Mouse (Mus musculus) erythroid progenitor cell, adult 5-6 weeks (primary cell): ENCODE measurements at regions not wholly inside any gene's neighbourhood (a gene's known extent, or its start where the extent isn't known, plus 50 kb on each side); places are given as distances from the start of the nearest gene placed in this dataset.

Source experiments
- ATAC-seq: replicated peaks from 2 replicates; pipeline ENCODE4 v1.8.0; 2016; ENCODE audit warnings: moderate number of reproducible peaks, mild to moderate bottlenecking, moderate TSS enrichment, inconsistent platforms; ENCODE audit not compliant: poor library complexity, low FRiP score, severe bottlenecking

DNA sequence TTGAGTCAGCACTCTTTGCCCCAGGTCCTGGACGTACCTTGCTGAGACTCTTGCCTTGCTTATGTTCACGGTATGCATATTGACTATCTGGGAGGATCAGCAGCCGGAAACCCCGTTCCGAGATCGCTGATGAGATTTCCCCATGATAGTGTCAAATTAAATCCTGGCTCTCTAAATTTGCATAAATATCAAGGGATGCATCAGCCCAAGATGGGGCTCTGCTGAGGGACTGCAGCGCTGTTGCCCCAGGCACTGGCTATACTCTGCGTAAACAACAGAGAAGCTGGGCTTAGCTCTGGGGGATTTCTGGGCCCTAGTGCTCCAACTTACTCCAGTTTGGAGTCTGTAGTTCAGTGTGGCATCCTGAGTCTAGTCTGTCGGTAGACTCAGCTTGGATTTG lies 641.1 kb upstream of the Sox9 start:
- ATAC-seq: no peak

DNA sequence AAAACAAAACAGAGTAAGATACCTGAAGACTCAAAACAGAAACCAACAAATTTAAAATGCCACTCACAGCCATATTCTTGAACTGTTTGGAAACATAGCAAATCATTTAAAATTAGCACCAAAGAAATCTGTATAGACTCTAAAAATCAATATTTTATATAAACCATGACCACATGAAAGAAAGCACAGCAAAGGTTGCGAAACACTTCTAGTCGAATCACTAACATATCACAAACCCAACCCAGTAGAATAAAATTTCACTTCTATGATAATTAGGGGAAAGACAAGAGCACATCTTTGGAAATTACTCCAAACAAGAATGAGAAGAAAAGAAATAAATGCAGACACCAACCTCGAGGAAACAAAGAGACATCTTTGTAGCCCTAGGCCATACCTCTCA lies 630.0 kb upstream of the Sox9 start:
- ATAC-seq: no peak

DNA sequence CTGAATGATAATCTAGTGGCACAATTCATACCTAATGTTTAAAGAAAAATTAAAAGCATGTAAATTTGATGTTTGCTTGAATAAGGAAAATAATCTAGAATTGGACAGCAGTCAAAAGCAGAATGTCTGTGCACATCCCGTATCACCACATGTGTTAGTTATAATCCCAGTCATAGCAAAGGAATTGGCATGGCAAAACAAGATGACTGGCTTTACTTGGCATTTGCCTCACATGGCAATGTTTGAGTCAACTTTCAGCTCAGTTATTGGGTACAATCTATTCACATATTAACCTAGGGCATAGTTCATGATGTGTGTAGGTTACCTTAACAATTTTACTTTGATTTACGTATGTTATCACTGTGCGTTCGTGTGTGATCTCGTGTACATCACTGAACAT lies 628.8 kb upstream of the Sox9 start:
- ATAC-seq: no peak

DNA sequence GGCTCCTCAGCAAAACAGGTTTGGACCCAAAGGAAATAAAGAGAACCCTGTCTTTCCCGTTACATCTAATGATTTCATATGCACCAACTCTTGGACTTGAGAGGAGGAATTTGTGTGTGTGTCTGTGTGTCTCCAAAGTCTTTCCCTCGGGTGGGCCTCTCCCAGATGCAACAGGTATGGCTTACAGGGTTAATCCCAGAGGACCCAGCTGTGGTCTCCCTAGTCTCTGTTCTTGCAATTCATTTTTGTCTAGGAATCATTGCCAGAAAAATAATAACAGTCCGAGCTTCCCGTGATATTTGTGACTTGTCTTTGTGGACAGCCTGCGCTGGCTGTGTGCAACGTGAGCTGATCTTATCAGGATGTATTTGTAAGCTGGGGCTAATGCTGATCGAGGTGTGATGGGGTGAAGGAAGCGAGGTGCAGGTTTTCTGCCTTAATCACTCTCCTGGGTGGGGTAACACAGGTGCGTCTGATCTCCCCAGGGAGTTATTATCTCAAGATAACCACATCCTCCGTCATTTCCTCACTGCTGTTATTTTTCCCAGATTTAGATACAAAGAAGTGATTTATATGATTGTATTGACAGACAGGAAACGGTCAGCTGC lies 627.2 kb upstream of the Sox9 start:
- no peak for ATAC-seq

DNA sequence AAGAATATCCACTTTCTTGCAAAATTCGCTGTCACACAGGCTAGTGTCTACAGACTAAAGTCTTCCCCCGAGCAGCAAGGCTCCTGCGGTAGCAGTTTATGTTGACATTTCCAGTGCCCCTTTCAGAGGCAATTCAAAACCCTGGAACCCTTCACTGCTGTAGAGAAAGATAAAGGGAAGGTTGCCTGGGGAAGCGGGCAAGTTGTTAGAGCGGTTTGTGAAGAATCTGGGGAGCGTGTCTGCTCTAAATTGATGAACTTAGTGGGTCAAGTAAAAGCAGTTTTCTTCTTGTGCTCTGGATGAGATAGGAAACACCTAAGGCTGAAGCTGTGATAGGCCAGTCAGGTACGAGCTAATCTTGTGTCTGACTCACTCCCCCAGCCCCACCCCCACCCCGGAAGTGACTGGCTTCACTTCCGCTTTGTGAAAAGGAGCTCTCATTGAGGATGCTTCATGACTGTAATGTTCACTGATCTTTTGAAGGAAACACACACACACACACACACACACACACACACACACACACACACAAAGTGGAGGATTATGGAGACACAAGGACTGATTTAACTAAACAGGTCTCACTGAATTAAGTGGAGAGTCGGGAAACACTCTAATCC lies 626.6 kb upstream of the Sox9 start:
- no peak for ATAC-seq

DNA sequence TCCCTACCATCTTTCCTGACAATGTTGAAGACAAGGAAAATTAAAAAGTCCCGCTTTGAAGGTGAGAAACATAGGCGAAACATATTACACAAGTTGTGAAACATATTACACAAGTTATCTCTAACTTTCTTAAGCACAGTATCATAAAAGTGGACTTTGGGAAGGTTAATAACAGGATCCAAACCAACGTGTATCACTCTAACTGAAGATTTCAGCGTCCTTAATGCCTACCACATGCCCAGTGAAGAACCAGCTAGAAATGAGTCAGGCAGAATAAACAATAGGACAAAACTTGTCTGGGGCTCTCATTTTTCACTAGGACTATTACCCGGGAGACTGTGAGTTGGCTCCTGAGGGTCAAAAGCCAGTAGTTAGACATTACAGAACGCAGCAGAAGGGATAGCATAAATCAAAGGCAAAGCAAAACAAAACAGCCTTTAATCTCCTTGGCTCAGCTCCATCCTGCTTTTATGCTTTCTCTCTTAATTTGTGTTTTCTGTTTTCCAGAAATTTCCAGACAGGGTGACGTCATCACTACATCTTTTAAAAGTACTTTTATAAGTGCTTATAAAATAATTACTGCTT lies 618.3 kb upstream of the Sox9 start:
- no peak for ATAC-seq

DNA sequence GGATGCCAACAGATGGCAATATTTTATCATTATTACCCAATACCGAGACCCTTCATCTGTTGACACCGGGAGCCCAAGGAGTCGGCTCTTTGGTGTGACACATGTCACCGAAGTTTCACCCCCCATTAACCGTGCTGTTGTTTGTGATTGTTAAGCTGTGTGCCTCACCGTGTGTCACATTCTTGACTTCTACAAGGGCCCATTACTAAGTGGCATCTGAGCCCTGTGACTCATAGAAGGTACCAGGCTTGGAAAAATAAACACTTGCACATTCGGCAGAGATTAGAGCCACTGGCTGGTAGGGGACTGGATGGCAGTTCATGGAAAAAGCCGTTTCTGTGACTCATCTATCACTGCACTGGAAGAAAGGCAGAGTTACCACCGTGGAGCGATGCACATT lies 608.4 kb upstream of the Sox9 start:
- ATAC-seq: no peak

DNA sequence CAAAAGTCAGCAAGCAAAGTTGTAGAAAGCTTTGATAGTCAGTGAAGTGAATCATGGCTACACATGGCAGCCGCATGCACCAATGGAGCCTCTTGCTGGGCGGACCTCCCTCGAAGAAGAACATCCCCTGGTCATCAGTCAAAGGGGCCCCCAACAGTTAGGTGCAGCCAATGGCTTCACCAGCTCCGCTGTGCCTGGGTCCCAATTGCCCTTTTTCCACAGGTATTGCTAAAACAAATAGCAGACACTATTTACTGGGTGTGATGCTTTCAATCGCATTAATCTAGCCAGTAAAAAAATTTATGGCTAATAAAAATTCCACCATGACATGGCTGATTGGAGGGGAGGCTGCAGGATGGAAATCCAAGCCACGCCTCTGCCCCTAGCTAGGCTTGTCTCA lies 606.7 kb upstream of the Sox9 start:
- no peak for ATAC-seq

DNA sequence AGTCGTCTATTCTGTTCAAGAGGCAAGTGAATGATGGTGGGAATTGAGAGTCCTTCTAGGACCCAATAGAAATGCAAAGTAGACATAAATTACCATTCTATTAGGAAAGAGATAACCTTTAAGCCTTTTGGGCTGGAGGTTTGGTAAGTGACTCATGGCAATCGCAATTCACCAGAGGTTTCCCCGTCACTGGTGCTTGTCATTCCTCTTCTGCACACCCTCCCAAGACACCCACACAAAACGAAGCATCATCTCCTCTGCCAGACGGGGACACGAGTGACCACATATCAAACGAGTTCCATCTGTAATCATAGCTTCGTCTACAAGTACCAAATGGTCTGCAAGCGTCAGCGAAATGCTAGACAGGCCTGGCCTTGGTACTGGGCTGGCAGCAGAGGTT lies 601.4 kb upstream of the Sox9 start:
- no peak for ATAC-seq

DNA sequence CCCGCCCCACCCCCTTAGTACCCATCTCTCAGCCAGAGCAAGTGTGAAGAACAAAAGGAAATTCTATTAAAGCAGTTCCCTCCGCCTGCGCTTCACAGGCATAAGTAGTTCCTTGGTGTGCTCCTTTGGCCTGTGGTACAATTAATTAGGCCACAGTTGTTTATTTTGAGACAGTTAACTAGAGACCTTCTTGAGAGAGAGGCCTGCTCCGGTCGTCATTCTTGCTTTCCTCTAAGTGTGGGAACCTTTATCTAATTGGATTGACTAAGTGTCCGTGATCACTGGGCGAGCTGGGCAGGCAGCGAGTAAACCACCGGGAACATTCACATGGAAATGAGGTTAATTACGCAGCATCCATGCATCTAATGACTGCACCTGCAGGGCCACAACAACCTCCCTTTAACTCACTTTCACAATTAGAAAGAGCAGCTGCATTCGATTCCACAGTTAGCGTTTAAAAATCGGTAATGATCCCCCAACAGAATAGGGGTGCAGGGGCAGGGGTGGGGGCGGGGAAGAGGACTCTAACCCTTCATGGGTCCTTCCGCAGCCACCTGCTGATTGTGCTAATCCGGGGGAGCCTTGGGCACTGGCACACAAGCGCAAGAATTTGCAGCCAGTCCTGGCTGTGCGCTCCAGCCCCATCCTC lies 584.3 kb upstream of the Sox9 start:
- ATAC-seq: no peak

DNA sequence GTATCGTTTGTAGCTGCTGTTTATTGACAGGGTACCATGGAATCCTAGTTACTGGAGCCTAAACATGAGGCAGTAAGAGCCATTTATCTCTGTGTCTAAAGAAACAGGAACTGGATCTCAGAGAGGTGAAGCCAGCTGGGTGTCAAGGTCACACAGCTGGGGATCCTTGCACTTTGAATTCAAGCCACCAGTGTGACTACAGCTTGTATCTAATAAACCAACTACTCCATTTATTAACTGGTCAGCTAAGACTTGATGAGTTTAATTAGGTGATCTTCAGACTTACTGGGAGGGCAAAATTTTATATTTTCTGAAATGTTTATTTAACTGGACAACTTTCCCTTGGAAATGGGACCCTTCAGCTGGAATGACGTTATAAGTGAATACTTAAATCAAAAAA lies 577.5 kb upstream of the Sox9 start:
- ATAC-seq: no peak

DNA sequence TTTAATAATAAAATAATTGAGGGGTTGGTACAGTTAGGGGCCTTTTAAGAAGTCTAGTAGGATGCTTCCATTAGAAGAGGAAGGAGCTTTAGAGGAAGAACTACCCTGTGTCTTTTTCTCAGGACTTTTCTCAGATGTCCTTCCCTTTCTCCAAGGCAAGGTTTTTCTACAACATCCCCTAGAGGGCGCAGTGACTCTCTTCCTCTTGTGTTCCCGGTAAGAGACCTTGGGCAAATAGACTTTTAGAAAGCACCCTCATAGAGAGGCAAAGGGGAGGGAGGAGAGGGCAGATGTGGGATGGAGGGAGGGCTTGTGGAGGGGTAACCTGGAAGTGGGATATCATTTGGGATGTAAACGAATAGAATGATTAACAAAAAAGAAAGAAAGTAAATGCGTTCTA lies 572.6 kb upstream of the Sox9 start:
- ATAC-seq: no peak

DNA sequence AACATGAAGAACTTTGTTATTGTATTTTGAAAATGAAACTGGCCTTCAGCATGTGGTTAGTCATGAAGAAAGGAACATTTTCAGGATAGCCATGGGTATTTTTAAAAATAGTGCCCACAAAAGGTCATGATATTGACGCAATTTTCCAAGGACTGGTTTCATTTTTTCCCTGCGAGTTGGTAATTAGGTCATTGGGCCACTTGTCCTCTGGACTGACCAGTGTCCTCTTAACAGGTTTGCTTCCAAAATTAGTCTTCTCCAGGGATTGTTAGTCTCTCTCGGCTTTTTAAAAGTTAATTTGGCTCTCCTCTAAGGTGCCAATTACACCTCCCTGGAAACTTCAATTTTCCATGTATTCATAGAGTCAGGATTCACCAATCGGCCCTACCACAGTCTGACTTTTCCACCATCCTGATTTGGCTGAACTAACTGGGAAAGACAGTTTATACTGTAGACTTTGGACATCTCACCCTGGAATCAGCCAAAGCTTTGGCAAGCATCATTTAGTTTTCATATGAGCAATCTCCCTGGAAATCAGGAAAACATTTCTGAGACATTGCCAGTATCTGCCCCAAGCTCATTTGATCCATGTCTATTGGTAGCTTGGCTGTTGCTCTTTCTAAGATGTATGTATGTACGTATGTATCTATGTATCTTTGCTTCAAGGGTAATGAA lies 562.8 kb upstream of the Sox9 start:
- no peak for ATAC-seq

DNA sequence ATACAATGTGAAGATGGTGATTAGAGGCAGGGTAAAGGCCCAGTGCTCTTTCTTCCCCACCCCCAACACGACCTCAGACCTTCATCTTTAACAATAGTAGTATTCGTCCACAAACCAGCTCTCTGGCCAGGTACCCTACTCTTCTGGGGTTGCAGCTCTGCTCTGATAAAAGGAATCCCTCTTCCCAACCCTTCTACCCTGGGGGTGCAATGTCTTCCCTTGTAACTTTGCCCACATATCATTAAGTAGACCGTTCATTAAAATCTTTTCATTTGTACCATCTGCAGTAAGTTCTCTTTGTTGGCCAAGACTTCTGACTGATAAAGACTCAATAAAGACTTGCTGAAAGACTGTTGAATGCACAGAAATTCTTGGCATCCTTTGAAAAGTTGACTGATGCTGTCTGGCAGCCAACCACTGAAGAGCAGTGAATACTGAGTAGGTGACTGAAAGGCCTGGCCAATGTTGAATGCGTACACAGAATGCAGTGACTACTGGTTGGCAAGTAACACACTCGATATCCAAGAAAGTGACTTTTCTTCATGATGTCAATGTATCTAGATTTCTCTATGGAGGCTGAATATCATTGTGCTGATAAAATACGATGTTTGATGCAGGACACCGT lies 547.4 kb upstream of the Sox9 start:
- ATAC-seq: no peak

DNA sequence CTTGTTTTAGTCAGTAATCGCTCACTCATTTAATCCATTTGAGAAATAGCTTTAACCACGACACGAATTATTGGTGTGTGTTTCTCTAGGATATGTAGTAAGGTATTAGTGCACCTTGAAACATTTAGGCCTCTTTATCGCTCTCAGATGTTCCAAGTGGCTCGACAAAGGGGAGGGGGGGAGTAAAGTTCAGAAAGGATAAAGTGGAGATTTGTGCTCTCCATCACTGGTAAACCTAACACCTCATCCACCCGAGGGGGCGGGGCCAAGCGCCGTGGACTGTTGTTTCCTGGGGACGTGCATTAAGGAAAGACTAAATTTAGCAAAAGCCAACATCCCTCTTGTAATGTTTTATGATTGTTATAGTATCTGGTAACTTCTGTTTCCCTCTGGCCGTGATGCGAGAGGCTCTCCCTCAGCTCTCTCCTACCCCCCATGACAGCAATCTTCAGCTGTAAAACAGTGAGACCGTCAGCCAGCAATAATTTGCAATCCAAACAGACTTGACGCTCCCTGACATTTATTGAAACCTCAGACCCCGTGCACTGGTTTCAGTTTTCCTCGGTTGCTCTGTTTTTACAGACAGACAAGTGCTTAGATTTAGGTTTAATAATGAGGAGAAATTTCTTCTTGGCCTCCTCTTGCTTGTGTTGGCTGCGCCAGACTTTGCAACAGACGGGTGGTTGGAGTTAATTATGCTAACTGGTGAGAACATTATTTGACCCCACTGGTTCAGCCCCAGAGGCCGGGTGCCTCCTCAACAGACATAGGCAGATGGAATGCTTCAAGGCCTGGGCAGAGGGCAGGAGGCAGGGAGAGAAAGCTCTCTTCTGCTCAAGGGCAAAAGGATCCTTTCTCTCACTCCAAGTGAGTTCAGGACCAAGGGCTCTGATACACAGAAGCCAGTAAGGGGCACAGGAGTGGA lies 542.8 kb upstream of the Sox9 start:
- ATAC-seq: no peak

DNA sequence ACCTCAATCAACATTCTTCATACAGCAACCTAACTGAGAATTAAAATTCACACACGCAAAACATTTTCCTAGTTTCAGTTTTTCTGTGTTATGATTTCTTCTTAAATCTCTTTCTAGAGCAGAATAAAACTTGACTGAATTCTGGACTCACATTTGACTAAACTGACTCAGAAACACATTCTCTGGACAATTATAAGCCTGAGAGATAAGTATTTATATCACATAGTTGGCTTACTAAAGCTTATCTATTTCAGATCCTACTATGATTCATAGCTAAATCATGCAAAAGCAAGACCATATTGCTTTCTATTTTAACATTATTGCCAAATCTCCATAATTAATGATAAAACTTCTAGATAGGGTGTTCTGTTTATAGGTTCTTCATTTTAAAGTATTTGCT lies 529.5 kb upstream of the Sox9 start:
- ATAC-seq: no peak

DNA sequence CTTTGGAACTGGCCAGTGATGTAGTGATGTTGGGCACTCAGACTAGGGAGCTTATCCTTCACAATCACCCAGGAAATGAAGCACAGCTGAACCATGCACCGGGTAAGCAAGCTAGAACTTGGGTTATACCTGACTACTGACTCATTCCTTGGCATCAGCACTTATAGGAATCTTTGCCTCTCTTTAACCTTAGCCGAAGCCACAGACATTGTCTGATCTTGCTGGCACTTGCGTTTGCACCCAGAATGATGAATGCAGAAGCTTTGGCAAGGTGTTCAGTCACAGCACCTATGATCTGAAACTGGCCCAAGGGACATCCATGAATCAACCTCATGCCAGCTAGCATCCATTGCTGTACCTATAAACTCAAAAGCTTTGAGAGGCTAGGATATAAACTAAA lies 529.0 kb upstream of the Sox9 start:
- no peak for ATAC-seq

DNA sequence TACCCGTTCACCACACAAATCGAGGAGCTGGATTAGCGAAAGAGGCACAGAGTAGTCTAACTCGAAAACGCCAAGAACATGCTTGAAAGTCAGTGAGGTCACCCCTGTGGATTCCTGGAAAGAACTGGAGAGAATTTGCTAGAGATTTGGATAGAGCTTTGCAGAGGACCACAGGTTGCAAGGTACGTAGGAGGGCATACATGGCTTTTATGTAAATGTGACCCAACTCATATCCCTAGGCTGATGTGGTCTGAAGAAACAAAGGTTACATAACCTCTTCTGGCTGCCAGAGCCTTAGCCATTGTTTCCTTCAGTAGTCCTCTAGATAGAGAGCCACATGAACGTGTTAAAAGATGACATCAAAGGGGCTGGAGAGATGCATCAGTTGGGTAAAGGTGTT lies 525.7 kb upstream of the Sox9 start:
- ATAC-seq: no peak

DNA sequence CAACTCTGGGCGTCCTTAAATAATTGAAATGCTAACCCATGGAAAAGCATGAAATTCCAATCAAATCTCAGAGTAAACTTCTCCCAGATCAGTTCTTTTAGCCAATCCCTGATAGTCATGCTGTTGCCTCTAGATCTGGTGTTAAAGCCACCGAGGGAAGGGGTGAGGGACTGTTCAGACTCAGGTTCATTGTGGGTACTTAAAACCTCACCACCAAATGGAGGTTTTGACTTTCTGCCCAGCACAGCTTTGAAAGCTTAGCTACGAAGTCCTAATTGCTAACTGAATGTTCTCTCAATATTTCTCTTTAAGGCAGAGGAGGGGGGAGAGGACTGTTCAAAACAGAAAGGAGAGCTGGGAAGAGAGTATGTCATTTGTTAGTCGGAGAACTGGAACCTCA lies 517.9 kb upstream of the Sox9 start:
- no peak for ATAC-seq
